Mouse (Mus musculus) liver, embryonic 11.5 days (tissue): Measurements from ENCODE around the gene Efna1. TPM values are rescaled to one million over a fixed set of nuclear protein-coding genes. Genes with fewer than 3 reads are reported as not detected.
A peak's percentile ranks its signal among the peaks of the same experiment; 100 is the strongest.

Source experiments
- ATAC-seq: fragments of 200-750 bp; cut with Nextera tagmentation; replicated peaks from 2 replicates; pipeline ENCODE4 v1.8.0; 2017; ENCODE audit warnings: moderate number of reproducible peaks, mild to moderate bottlenecking, moderate TSS enrichment, moderate library complexity; ENCODE audit not compliant: low FRiP score
- DNase-seq: peaks from one replicate; pipeline ENCODE4 v3.0.0-alpha.2; 2017; ENCODE audit warnings: low spot score
- H3K27ac ChIP-seq: fragments of 300-500 bp; sonication (generic); 2 replicates; pipeline ENCODE4 v1.5.1; 2014; ENCODE audit warnings: mild to moderate bottlenecking, low read depth, low read length, control low read depth
- H3K27me3 ChIP-seq: fragments of 300-500 bp; sonication (generic); replicated peaks from 2 replicates; pipeline ENCODE4 v1.6.1; 2014; ENCODE audit warnings: low read length, mixed read lengths; ENCODE audit not compliant: control insufficient read depth, insufficient read depth
- H3K36me3 ChIP-seq: fragments of 300-500 bp; sonication (generic); 2 replicates; pipeline ENCODE4 v1.6.1; 2014; ENCODE audit warnings: mild to moderate bottlenecking, low read length, moderate library complexity, mixed read lengths; ENCODE audit not compliant: control insufficient read depth, insufficient read depth
- H3K4me1 ChIP-seq: fragments of 300-500 bp; sonication (generic); replicated peaks from 2 replicates; pipeline ENCODE4 v1.6.1; 2014; ENCODE audit warnings: low read length, mixed read lengths; ENCODE audit not compliant: control insufficient read depth, insufficient read depth
- H3K4me2 ChIP-seq: fragments of 300-500 bp; sonication (generic); 2 replicates; pipeline ENCODE4 v1.6.1; 2014; ENCODE audit warnings: mild to moderate bottlenecking, control low read depth, moderate library complexity
- H3K4me3 ChIP-seq: fragments of 300-500 bp; sonication (generic); 2 replicates; pipeline ENCODE4 v1.5.1; 2014; ENCODE audit warnings: low read depth, low read length, control low read depth
- H3K9ac ChIP-seq: fragments of 300-500 bp; sonication (generic); 2 replicates; pipeline ENCODE4 v1.6.1; 2014; ENCODE audit warnings: low read depth, low read length, control low read depth
- H3K9me3 ChIP-seq: fragments of 300-500 bp; sonication (generic); 2 replicates; pipeline ENCODE4 v1.6.1; 2016; ENCODE audit warnings: low read length, inconsistent platforms, mixed read lengths; ENCODE audit not compliant: control insufficient read depth
- WGBS: fragments of 180-500 bp; shearing (Covaris S2); extraction: QIAGEN DNeasy Blood & Tissue Kit; methylation state at CpG from one replicate; pipeline ENCODE4 v1.1.7; 2014; 5-methylcytosine and 5-hydroxymethylcytosine counted together
- polyA plus RNA-seq: library from polyadenylated mRNA; unstranded; fragments of >200 nt; fragmentation: Nextera tagmentation; extraction: Ambion mirVana; gene quantifications from 2 replicates; pipeline ENCODE4 v1.2.1, GENCODE M21; 2014

The Efna1 gene
- polyA plus RNA-seq, 1 experiment from 2014 or later, result 11.8 TPM

DNA sequence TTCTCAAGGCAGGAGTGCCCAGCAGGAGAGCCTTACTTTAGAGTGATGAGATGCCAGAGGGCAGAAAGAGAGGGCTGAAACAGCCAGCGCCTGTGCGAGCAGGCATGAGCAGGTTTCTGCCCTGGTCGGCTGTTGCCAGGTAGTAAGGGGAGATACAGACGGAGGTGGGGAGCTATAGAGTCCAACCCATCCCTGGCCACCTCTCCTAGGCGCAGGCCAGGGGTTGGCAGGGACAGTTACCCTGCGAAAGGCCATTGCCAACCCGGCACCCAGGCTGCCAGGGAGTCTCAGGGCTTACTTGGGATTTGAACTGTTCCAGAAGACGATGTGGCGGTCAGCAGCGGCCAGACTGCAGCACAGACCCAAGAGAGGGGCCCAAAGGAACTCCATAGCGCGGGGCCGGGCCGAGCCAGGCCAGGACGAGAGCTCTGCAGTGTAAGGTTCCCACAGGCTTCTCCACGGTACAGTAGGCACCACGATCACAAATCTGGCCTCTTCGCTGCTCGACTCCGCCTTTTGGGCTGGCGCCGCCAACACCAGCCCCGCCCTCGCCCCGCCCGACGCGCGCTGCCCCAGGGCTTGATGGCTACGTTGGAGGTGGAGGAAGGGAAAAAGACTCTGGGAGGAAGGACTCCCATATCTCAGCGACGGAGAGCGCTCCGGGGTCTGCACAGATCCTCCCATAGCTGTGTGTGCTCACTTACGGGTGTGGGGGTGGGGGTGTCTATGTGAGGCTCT lies 1.6 kb downstream of the Efna1 start:
- no peaks in the 10 kb centered on the region for H3K9me3 ChIP-seq
- 3% methylated on average over 35 of the region's 35 CpGs for WGBS
- H3K27ac ChIP-seq, result peak overlapping the region; percentile 29; the same call in 1 of the 2 replicates
- H3K9ac ChIP-seq, result peak overlapping the region; percentile 52
- no peaks in the 10 kb centered on the region for H3K36me3 ChIP-seq
- H3K27me3 ChIP-seq, result peaks cover 48% of the 10 kb centered on the region
- H3K4me1 ChIP-seq, result peaks cover 26% of the 10 kb centered on the region
- ATAC-seq (peak; percentile 47), DNase-seq (peak; percentile 77)
- peak overlapping the region; percentile 56 for H3K4me3 ChIP-seq
- H3K4me2 ChIP-seq, result peak overlapping the region; percentile 94

GRCm38 (mm10) chr3:89278643-89279042 lies 2.3 kb downstream of the Efna1 start:
- H3K9me3 ChIP-seq, result no peaks in the 10 kb centered on the region
- peaks cover 48% of the 10 kb centered on the region for H3K27me3 ChIP-seq
- no peak for ATAC-seq
- peak overlapping the region; percentile 56 for H3K4me3 ChIP-seq
- DNase-seq, result no peak
- peak overlapping the region; percentile 94 for H3K4me2 ChIP-seq
- no peaks in the 10 kb centered on the region for H3K36me3 ChIP-seq
- no peak overlapping the region; the same call in 1 of the 2 replicates for H3K27ac ChIP-seq
- WGBS, result 13% methylated on average over 8 of the region's 8 CpGs
- H3K9ac ChIP-seq, result peak overlapping the region; percentile 52; the same call in 1 of the 2 replicates
- H3K4me1 ChIP-seq, result peaks cover 26% of the 10 kb centered on the region

DNA sequence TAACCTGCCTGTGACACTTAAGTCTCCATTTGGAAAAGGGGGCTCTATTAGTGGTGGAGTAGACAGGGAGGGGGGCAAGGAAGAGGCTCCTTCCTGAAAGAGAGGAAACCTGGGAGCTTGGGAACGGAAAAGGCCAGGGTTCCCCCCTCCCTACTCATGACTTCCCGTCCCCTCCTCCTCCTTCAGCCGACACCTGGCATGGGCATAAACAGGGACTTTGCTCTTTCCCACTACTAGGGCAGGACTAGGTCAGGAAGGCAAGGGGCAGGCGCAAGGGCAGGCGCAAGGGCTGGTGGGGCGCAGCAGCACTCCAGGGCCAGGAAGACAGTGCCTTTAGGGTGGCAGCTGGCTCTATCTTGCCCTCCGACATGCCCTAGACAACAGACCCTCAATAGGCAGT lies 2.8 kb downstream of the Efna1 start:
- 51% methylated on average over 7 of the region's 7 CpGs for WGBS
- Histone ChIP-seq H3K4me2 (peak overlapping the region; percentile 94), H3K4me3 (peak overlapping the region; percentile 56), H3K36me3 (no peaks in the 10 kb centered on the region), H3K4me1 (peaks cover 26% of the 10 kb centered on the region), H3K9me3 (no peaks in the 10 kb centered on the region), H3K27me3 (peaks cover 48% of the 10 kb centered on the region), H3K27ac (peak overlapping the region; percentile 43; the same call in 1 of the 2 replicates), H3K9ac (peak overlapping the region; percentile 9; the same call in 1 of the 2 replicates)
- no peak for ATAC-seq
- DNase-seq, result no peak

- no peak for ATAC-seq
- Histone ChIP-seq H3K36me3 (no peaks in the 10 kb centered on the region), H3K27me3 (peaks cover 48% of the 10 kb centered on the region), H3K4me1 (peaks cover 26% of the 10 kb centered on the region), H3K27ac (no peak overlapping the region), H3K4me3 (peak overlapping the region; percentile 56), H3K4me2 (peak overlapping the region; percentile 94), H3K9me3 (no peaks in the 10 kb centered on the region), H3K9ac (no peak overlapping the region)
- DNase-seq, result no peak
- 43% methylated on average over 14 of the region's 14 CpGs for WGBS
Observed at GRCm38 (mm10) chr3:89277281-89278021, 3.5 kb downstream of the Efna1 start.

DNA sequence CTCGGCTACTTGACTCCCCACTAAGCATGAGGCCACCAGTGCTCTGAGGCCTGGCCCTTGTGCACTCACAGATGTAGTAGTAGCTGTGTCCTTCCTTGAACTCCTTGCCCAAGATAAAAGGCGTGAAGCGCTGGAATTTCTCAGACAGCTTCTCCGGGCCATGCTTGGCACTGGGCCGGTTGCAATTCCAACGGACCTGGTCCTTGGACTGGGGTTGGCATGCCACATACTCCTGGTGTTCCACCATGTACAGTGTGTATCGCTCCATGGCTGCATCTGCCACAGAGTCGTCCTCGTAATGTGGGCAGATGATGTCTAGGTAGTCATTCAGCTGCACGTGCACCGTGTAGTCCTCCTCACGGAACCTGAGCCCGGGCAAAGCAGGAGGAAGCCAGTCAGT lies 4.9 kb downstream of the Efna1 start:
- Histone ChIP-seq H3K4me2 (no peak overlapping the region), H3K9me3 (no peaks in the 10 kb centered on the region), H3K36me3 (0 out of 2 replicates have a peak, but pooled peaks cover 3% of the 10 kb centered on the region), H3K27ac (no peak overlapping the region), H3K4me3 (no peak overlapping the region), H3K4me1 (peaks cover 20% of the 10 kb centered on the region), H3K27me3 (peaks cover 41% of the 10 kb centered on the region), H3K9ac (no peak overlapping the region)
- DNase-seq (no peak), ATAC-seq (no peak)
- WGBS, result 88% methylated on average over 13 of the region's 13 CpGs

DNA sequence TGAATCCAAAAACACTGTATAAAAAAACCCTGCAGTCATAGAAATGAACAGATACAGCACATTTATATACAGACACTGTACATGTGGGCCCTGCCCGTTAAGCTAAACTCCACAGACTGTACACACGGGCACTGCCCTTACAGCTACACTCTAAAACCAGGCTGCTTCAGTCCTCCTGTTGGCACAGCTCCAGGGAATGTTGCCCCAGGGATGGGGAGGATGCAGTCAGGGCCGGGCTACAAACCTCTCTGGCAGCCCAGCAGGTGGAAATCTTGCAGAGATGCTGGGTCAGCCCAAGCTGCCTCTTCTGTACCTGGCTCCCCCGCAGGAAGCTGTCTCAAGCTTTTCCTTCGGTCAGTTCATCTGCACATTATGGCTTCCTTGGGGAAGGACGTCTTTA lies 9.2 kb downstream of the Efna1 start:
- H3K9me3 ChIP-seq, result no peaks in the 10 kb centered on the region
- H3K36me3 ChIP-seq, result peaks cover 3% of the 10 kb centered on the region; the same call in 1 of the 2 replicates
- DNase-seq (no peak), ATAC-seq (no peak)
- 75% methylated on average over 6 of the region's 6 CpGs for WGBS
- no peaks in the 10 kb centered on the region; the same call in 1 of the 2 replicates for H3K27me3 ChIP-seq
- no peak overlapping the region for H3K9ac ChIP-seq
- no peak overlapping the region for H3K27ac ChIP-seq
- no peak overlapping the region for H3K4me3 ChIP-seq
- H3K4me2 ChIP-seq, result no peak overlapping the region
- H3K4me1 ChIP-seq, result peaks cover 22% of the 10 kb centered on the region

DNA sequence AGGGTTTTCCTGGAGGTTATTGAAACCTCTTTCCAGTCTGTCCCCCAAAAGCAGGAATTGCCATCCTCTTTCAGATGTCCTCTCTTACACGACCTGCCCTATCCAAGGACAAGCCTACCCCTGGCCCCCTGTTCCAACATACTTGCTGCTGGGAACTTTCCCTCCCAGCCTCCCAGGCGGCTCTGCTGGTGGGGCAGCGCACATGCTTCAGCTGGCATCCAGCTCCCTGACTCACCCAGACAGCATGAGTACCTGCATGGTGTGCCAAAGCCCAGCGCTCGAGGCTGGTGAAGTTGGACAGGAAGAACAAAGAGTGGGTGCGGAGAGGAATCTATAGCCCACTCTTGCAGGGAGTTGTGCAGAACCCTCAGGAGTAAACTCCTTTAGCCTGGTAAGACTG lies 10.1 kb downstream of the Efna1 start:
- no peak overlapping the region for H3K27ac ChIP-seq
- peaks cover 22% of the 10 kb centered on the region for H3K4me1 ChIP-seq
- peak overlapping the region; percentile 67 for H3K9ac ChIP-seq
- peak overlapping the region; percentile 65; the same call in 1 of the 2 replicates for H3K4me3 ChIP-seq
- H3K36me3 ChIP-seq, result peaks cover 3% of the 10 kb centered on the region; the same call in 1 of the 2 replicates
- no peaks in the 10 kb centered on the region; the same call in 1 of the 2 replicates for H3K27me3 ChIP-seq
- H3K9me3 ChIP-seq, result no peaks in the 10 kb centered on the region
- ATAC-seq (no peak), DNase-seq (no peak)
- peak overlapping the region; percentile 76 for H3K4me2 ChIP-seq
- WGBS, result 72% methylated on average over 6 of the region's 6 CpGs

GRCm38 (mm10) chr3:89270051-89270755 lies 10.7 kb downstream of the Efna1 start, which contains the start of gene Slc50a1:
Gene Slc50a1 (minus strand): TSS chr3:89270570.
- H3K9me3 ChIP-seq, result no peaks in the 10 kb centered on the region
- H3K9ac ChIP-seq, result peak within 1 kb of the TSS; percentile 67
- H3K27ac ChIP-seq, result peak within 1 kb of the TSS; percentile 30; the same call in 1 of the 2 replicates
- H3K4me3 ChIP-seq, result peak within 1 kb of the TSS; percentile 65
- H3K4me2 ChIP-seq, result peak within 1 kb of the TSS; percentile 76
- H3K36me3 ChIP-seq, result peaks cover 3% of the 10 kb centered on the region; the same call in 1 of the 2 replicates
- whole genome bisulfite sequencing, result 4% methylated on average over 39 of the region's 39 CpGs
- peak; percentile 80 for DNase-seq
- H3K27me3 ChIP-seq, result no peaks in the 10 kb centered on the region
- H3K4me1 ChIP-seq, result peaks cover 22% of the 10 kb centered on the region
- peak; percentile 60; the same call in 1 of the 2 replicates for ATAC-seq
